Mouse (Mus musculus) lung, postnatal 14 days (tissue): ENCODE measurements around the gene Nt5dc3.

Experiments
- DNase-seq: peaks from one replicate; pipeline ENCODE4 v3.0.0; 2021

Nt5dc3 gene

GRCm38 (mm10) chr10:86778398-86779116 lies at the start of gene Nt5dc3:
Nt5dc3 (plus strand) TSS chr10:86779005.
- DNase-seq = peak; percentile 97

GRCm38 (mm10) chr10:86730823-86731499 lies 47.8 kb upstream of the Nt5dc3 start:
- DNase-seq = peak; percentile 92

- no peak for DNase-seq
Measured at GRCm38 (mm10) chr10:86731500-86731863, 47.3 kb upstream of the Nt5dc3 start.

GRCm38 (mm10) chr10:86735036-86735435 lies 43.8 kb upstream of the Nt5dc3 start:
- DNase-seq = no peak

- DNase-seq = no peak
Measured at GRCm38 (mm10) chr10:86742918-86743317, 35.9 kb upstream of the Nt5dc3 start.

- DNase-seq = no peak
Measured at GRCm38 (mm10) chr10:86744306-86744705, 34.5 kb upstream of the Nt5dc3 start.

GRCm38 (mm10) chr10:86755816-86756502 lies 22.8 kb upstream of the Nt5dc3 start:
- DNase-seq = no peak

GRCm38 (mm10) chr10:86757724-86758123 lies 21.1 kb upstream of the Nt5dc3 start:
- no peak for DNase-seq

GRCm38 (mm10) chr10:86758211-86758610 lies 20.6 kb upstream of the Nt5dc3 start:
- no peak for DNase-seq

- DNase-seq = no peak
Measured at GRCm38 (mm10) chr10:86761236-86761635, 17.6 kb upstream of the Nt5dc3 start.

- no peak for DNase-seq
Measured at GRCm38 (mm10) chr10:86761722-86762383, 17.0 kb upstream of the Nt5dc3 start.

- no peak for DNase-seq
Measured at GRCm38 (mm10) chr10:86762384-86762730, 16.4 kb upstream of the Nt5dc3 start.

GRCm38 (mm10) chr10:86763672-86764071 lies 15.1 kb upstream of the Nt5dc3 start, which contains the start of gene Gm49358:
Gm49358 (plus strand) TSS chr10:86763972.
- no peak for DNase-seq

GRCm38 (mm10) chr10:86765344-86765966 lies 13.3 kb upstream of the Nt5dc3 start:
- DNase-seq = no peak

GRCm38 (mm10) chr10:86769216-86769615 lies 9.6 kb upstream of the Nt5dc3 start:
- no peak for DNase-seq

- DNase-seq = no peak
Measured at GRCm38 (mm10) chr10:86769797-86770196, 9.0 kb upstream of the Nt5dc3 start.

GRCm38 (mm10) chr10:86771701-86772100 lies 7.1 kb upstream of the Nt5dc3 start:
- no peak for DNase-seq

- no peak for DNase-seq
Measured at GRCm38 (mm10) chr10:86772231-86772631, 6.6 kb upstream of the Nt5dc3 start.

GRCm38 (mm10) chr10:86773360-86773759 lies 5.4 kb upstream of the Nt5dc3 start:
- DNase-seq = no peak

GRCm38 (mm10) chr10:86776281-86776680 lies 2.5 kb upstream of the Nt5dc3 start:
- DNase-seq = no peak

GRCm38 (mm10) chr10:86777614-86778319 lies 1.0 kb upstream of the Nt5dc3 start:
- no peak for DNase-seq

GRCm38 (mm10) chr10:86779117-86779755 lies 431 bp downstream of the Nt5dc3 start:
- DNase-seq = peak; percentile 31
